Mouse (Mus musculus) heart, adult 10 weeks (tissue): ENCODE measurements around the gene Slc46a3. TPM values are rescaled to one million over a fixed set of nuclear protein-coding genes. Genes with fewer than 3 reads are reported as not detected.

Experiments used
- polyA plus RNA-seq: library from polyadenylated mRNA; stranded (reverse); fragments of 350-450 nt; fragmentation: Illumina TruSeq; extraction: RNeasy Lipid Tissue Mini Kit (QIAGEN cat#74804); gene quantifications from one replicate; pipeline ENCODE4 v1.2.3, GENCODE M21; 2014; ENCODE audit warnings: low read depth, low replicate concordance

The Slc46a3 gene
- polyA plus RNA-seq: 14.6 TPM

DNA sequence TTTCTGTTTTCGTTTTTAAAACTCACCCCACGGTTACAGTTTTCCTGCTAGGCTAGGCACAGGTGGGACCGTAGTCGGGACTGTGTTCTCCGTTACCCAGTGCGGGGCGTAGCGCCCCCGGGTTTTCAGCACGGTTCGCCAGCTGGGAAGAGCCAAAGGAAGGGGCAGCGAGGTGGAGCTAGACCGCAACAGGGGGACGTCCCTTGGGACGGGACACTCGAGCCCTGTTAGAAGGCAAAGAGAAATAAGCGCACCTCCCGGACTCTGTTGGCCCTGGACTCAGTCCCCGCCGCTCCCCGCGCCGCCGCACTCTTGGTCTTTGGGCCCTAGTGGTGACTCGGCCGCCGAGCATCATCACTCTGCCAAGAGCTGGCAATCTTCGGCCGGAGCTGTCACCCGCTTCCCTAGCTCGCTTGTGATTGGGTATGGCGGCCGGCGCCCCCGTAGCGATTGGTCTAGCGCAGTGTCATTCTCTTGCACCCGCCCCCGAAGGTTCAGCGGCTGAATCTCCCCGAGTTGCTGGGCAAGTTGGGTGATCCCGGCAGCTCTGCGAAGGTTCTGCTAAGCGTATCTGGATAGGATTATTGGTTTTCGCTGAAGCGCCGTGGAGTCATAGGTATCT is at the start of gene Slc46a3:
Gene Slc46a3 (minus strand): TSS at position 361 of the 622 bp plus-strand sequence.

DNA sequence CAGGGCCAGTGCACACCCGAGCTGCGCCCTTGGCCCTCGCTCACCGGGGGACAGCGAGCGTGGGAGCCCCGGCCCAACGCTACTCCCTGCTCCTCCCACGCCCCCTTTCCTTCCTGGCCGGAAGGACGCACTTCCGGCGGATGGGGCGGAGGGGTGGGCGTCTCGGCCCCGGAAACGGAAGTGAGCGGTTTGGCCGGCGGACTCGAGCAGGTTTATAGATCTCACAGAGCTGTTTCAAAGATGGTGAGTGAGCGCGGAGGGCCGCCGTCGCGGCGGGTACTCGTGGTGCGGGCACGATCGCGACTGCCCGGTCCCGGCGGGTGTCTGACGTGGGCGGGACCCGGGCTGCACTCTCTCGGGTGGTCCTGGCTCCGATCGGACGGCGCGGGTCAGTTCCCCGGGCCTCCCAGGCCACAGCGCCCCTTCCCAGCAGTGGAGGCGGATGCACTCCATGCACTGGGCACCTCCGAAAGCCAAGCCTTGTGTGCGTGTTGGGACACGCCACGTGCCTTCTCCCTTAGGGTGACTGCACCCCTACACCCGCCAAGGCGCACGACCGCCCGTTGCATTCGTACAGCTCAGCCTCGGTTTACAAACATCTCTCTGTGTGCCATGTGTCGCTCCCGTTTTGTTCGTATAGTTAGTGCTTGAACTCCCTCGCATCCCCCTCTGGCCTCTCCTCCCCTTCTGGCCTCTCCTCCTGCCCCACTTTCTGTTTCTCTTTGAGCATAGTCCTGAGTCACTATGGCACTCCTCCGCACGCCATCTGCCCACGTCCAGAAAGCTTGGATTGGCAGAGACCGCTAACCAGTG is 34.0 kb downstream of the Slc46a3 start, which contains the start of gene Pomp:
Gene Pomp (plus strand): TSS at position 13 of the 813 bp plus-strand sequence.

Other genes starting within 250 kb of the Slc46a3 start
- 51.7 TPM for gene Flt1, start 168.8 kb downstream of the Slc46a3 start, polyA plus RNA-seq
- 186 TPM for gene Pomp, start 34.4 kb downstream of the Slc46a3 start, polyA plus RNA-seq
- 139 TPM for gene Mtus2, start 62.5 kb upstream of the Slc46a3 start, polyA plus RNA-seq